Mouse (Mus musculus) MEL (cell line): ENCODE results near the gene Gna11. TPM values are rescaled to one million over a fixed set of nuclear protein-coding genes. Genes with fewer than 3 reads are reported as not detected.

Source experiments
- DNase-seq: peaks from one replicate; pipeline ENCODE4 v3.0.0; 2011; ENCODE audit warnings: low read depth, low spot score
- H3K27ac ChIP-seq: 2 replicates; pipeline ENCODE4 v1.5.1; 2012; ENCODE audit warnings: low read depth, mild to moderate bottlenecking, control low read depth, low read length, moderate library complexity; ENCODE audit not compliant: control insufficient read depth
- H3K27me3 ChIP-seq, 2 experiments: fragments of 150-350 bp in 1 of 2; sonication (generic) in 1 of 2; 2 replicates each; pipeline ENCODE4 v1.6.1; 2012; ENCODE audit warnings: low read length in 2 of 2, mild to moderate bottlenecking in 2 of 2, improper control_type of control experiment in 1 of 2, moderate library complexity in 1 of 2; ENCODE audit not compliant: insufficient read depth in 2 of 2, control insufficient read depth in 1 of 2
- H3K36me3 ChIP-seq, 2 experiments: 2 replicates each; pipeline ENCODE4 v1.6.1; 2012 to 2014; ENCODE audit warnings: low read length in 2 of 2, improper control_type of control experiment in 1 of 2, inconsistent platforms in 1 of 2, mild to moderate bottlenecking in 1 of 2; ENCODE audit not compliant: insufficient read depth in 2 of 2, control insufficient read depth in 1 of 2
- H3K4me1 ChIP-seq, 2 experiments: fragments of 150-350 bp in 1 of 2; sonication (generic) in 1 of 2; 2 replicates each; pipeline ENCODE4 v1.6.1; 2012; ENCODE audit warnings: low read length in 2 of 2, improper control_type of control experiment in 1 of 2, mild to moderate bottlenecking in 1 of 2; ENCODE audit not compliant: insufficient read depth in 2 of 2, control insufficient read depth in 1 of 2
- H3K4me3 ChIP-seq, 2 experiments: fragments of 150-350 bp in 1 of 2; sonication (generic) in 1 of 2; 2 replicates each; pipeline ENCODE4 v1.5.1; 2012; ENCODE audit warnings: low read depth in 2 of 2, low read length in 2 of 2, mild to moderate bottlenecking in 2 of 2, moderate library complexity in 2 of 2, control low read depth in 1 of 2, improper control_type of control experiment in 1 of 2; ENCODE audit not compliant: control insufficient read depth in 1 of 2, insufficient read depth in 1 of 2
- H3K79me2 ChIP-seq: 2 replicates; pipeline ENCODE4 v1.6.1; 2012; ENCODE audit warnings: mild to moderate bottlenecking, low read length, moderate library complexity; ENCODE audit not compliant: control insufficient read depth, poor library complexity, insufficient read depth
- H3K9ac ChIP-seq: 2 replicates; pipeline ENCODE4 v1.6.1; 2012; ENCODE audit warnings: low read depth, mild to moderate bottlenecking, control low read depth, low read length, moderate library complexity; ENCODE audit not compliant: control insufficient read depth, poor library complexity, severe bottlenecking
- H3K9me3 ChIP-seq: fragments of 150-350 bp; sonication (generic); replicated peaks from 2 replicates; pipeline ENCODE4 v1.6.1; 2012; ENCODE audit warnings: mild to moderate bottlenecking, low read length, improper control_type of control experiment, moderate library complexity; ENCODE audit not compliant: insufficient read depth
- CHD1 ChIP-seq: IDR thresholded peaks from 2 replicates; pipeline ENCODE4 v1.6.1; 2012; ENCODE audit warnings: low read depth, mild to moderate bottlenecking, inconsistent platforms, low read length, improper control_type of control experiment
- CTCF ChIP-seq, 3 experiments: IDR thresholded peaks in 2 of 3; conservative IDR thresholded peaks in 1 of 3; 2 replicates each; pipeline ENCODE4 v1.5.1; 2011 to 2012; ENCODE audit warnings: low read length in 3 of 3, low read depth in 2 of 3, mild to moderate bottlenecking in 2 of 3, improper control_type of control experiment in 1 of 3, inconsistent platforms in 1 of 3, mixed read lengths in 1 of 3, moderate library complexity in 1 of 3; ENCODE audit not compliant: control insufficient read depth in 1 of 3, insufficient read depth in 1 of 3, poor library complexity in 1 of 3, severe bottlenecking in 1 of 3
- E2F4 ChIP-seq: IDR thresholded peaks from 2 replicates; pipeline ENCODE4 v1.6.1; 2011; ENCODE audit warnings: low read depth, low read length, improper control_type of control experiment, borderline replicate concordance
- ELF1 ChIP-seq: IDR thresholded peaks from 2 replicates; pipeline ENCODE4 v1.6.1; 2014; ENCODE audit warnings: low read depth, mild to moderate bottlenecking, inconsistent platforms, low read length, improper control_type of control experiment, moderate library complexity
- GABPA ChIP-seq: IDR thresholded peaks from 2 replicates; pipeline ENCODE4 v1.6.1; 2012; ENCODE audit warnings: low read depth, mild to moderate bottlenecking, inconsistent platforms, low read length, improper control_type of control experiment, moderate library complexity
- GATA1 ChIP-seq: IDR thresholded peaks from 2 replicates; pipeline ENCODE4 v1.6.1; 2011; ENCODE audit warnings: low read depth, low read length, improper control_type of control experiment
- HCFC1 ChIP-seq: IDR thresholded peaks from 2 replicates; pipeline ENCODE4 v1.6.1; 2012; ENCODE audit warnings: low read depth, mild to moderate bottlenecking, inconsistent platforms, low read length, improper control_type of control experiment, moderate library complexity
- JUND ChIP-seq: IDR thresholded peaks from 2 replicates; pipeline ENCODE4 v1.6.1; 2011; ENCODE audit warnings: low read depth, mild to moderate bottlenecking, improper control_type of control experiment, low read length
- KAT2A ChIP-seq: conservative IDR thresholded peaks from 2 replicates; pipeline ENCODE4 v1.6.1; 2012; ENCODE audit warnings: low read depth, low read length, improper control_type of control experiment, inconsistent platforms
- MAZ ChIP-seq: IDR thresholded peaks from 2 replicates; pipeline ENCODE4 v1.6.1; 2012; ENCODE audit warnings: low read depth, mild to moderate bottlenecking, inconsistent platforms, low read length, improper control_type of control experiment
- MEF2A ChIP-seq: IDR thresholded peaks from 2 replicates; pipeline ENCODE4 v1.6.1; 2014; ENCODE audit warnings: low read depth, mild to moderate bottlenecking, inconsistent platforms, low read length, improper control_type of control experiment; ENCODE audit not compliant: poor library complexity, insufficient replicate concordance, severe bottlenecking; ENCODE audit errors: extremely low read depth
- MXI1 ChIP-seq: IDR thresholded peaks from 2 replicates; pipeline ENCODE4 v1.6.1; 2011; ENCODE audit warnings: mild to moderate bottlenecking, low read depth, low read length, improper control_type of control experiment
- MYC ChIP-seq: IDR thresholded peaks from 2 replicates; pipeline ENCODE4 v1.6.1; 2011; ENCODE audit warnings: low read depth, mild to moderate bottlenecking, low read length, improper control_type of control experiment, moderate library complexity
- POLR2A ChIP-seq, 2 experiments: IDR thresholded peaks; 2 replicates each; pipeline ENCODE4 v1.6.1; 2011 to 2012; ENCODE audit warnings: low read length in 2 of 2, mild to moderate bottlenecking in 2 of 2, control low read depth in 1 of 2, improper control_type of control experiment in 1 of 2, low read depth in 1 of 2, moderate library complexity in 1 of 2; ENCODE audit not compliant: control insufficient read depth in 1 of 2, insufficient read depth in 1 of 2, poor library complexity in 1 of 2
- POLR2AphosphoS2 ChIP-seq: IDR thresholded peaks from 2 replicates; pipeline ENCODE4 v1.6.1; 2011; ENCODE audit warnings: low read length, improper control_type of control experiment
- POLR2AphosphoS5 ChIP-seq: IDR thresholded peaks from 2 replicates; pipeline ENCODE4 v1.6.1; 2012; ENCODE audit warnings: low read depth, borderline replicate concordance, mild to moderate bottlenecking, inconsistent platforms, low read length, moderate library complexity, mixed read lengths
- RAD21 ChIP-seq: IDR thresholded peaks from 2 replicates; pipeline ENCODE4 v1.6.1; 2011; ENCODE audit warnings: mild to moderate bottlenecking, low read depth, low read length, improper control_type of control experiment
- RCOR1 ChIP-seq: IDR thresholded peaks from 2 replicates; pipeline ENCODE4 v1.6.1; 2012; ENCODE audit warnings: low read depth, mild to moderate bottlenecking, inconsistent platforms, low read length, improper control_type of control experiment
- SIN3A ChIP-seq: IDR thresholded peaks from 2 replicates; pipeline ENCODE4 v1.6.1; 2012; ENCODE audit warnings: low read length, improper control_type of control experiment, inconsistent platforms
- SMC3 ChIP-seq: IDR thresholded peaks from 2 replicates; pipeline ENCODE4 v1.6.1; 2011; ENCODE audit warnings: low read depth, low read length, improper control_type of control experiment
- TAL1 ChIP-seq: IDR thresholded peaks from 2 replicates; pipeline ENCODE4 v1.6.1; 2012; ENCODE audit warnings: mild to moderate bottlenecking, inconsistent platforms, low read length, moderate library complexity, mixed read lengths
- TBP ChIP-seq: IDR thresholded peaks from 2 replicates; pipeline ENCODE4 v1.8.0; 2011; ENCODE audit warnings: low read depth, low read length, improper control_type of control experiment
- TCF12 ChIP-seq: IDR thresholded peaks from 2 replicates; pipeline ENCODE4 v1.6.1; 2014; ENCODE audit warnings: low read depth, mild to moderate bottlenecking, inconsistent platforms, low read length, improper control_type of control experiment, moderate library complexity
- UBTF ChIP-seq: IDR thresholded peaks from 2 replicates; pipeline ENCODE4 v1.6.1; 2012; ENCODE audit warnings: low read depth, mild to moderate bottlenecking, inconsistent platforms, low read length, improper control_type of control experiment, moderate library complexity, borderline replicate concordance; ENCODE audit not compliant: insufficient read depth
- ZNF384 ChIP-seq: IDR thresholded peaks from 2 replicates; pipeline ENCODE4 v1.6.1; 2012; ENCODE audit warnings: low read depth, mild to moderate bottlenecking, inconsistent platforms, low read length, improper control_type of control experiment
- polyA plus RNA-seq, 2 experiments: library from polyadenylated mRNA; stranded (reverse) in 1 of 2; unstranded in 1 of 2; fragments of >175 nt in 1 of 2; fragments of >200 nt in 1 of 2; gene quantifications; 2 replicates each; pipeline versions ENCODE4 v1.2.1 to v1.2.4; 2012; ENCODE audit warnings: low replicate concordance in 2 of 2, low read depth in 1 of 2; ENCODE audit not compliant: insufficient read length in 2 of 2, insufficient read depth in 1 of 2, missing spikeins in 1 of 2
- total RNA-seq: library from RNA; depleted of rRNA; stranded (reverse); fragments of 300-350 nt; gene quantifications from 2 replicates; pipeline ENCODE4 v1.2.3, GENCODE M21; 2012

Gene Gna11
- total and polyA plus RNA-seq, 3 experiments: 14.1 to 18.4 TPM; not detected in 1

- Histone ChIP-seq H3K4me3 (peak overlapping the region; percentile 55 to 76), H3K9me3 (no peaks in the 10 kb centered on the region), H3K36me3 (peaks cover 0 to 13% of the 10 kb centered on the region in 2 experiments; a peak in 3 of 4 replicates), H3K27me3 (no peaks in the 10 kb centered on the region), H3K9ac (peak overlapping the region; percentile 96), H3K4me1 (peaks cover 0 to 25% of the 10 kb centered on the region in 2 experiments; a peak in 3 of 4 replicates), H3K27ac (no peak overlapping the region), H3K79me2 (peaks cover 29% of the 10 kb centered on the region)
- no peak for DNase-seq
- TF ChIP-seq MYC (no peak), UBTF (no peak), CTCF (IDR thresholded peaks at IDR 0.05 in 2 of 3, conservative IDR thresholded peaks at IDR 0.05 in 1 of 3; ENCODE audit: control insufficient read depth in 1 of 3, insufficient read depth in 1 of 3, low read depth in 2 of 3, low read length in 3 of 3, poor library complexity in 1 of 3, severe bottlenecking in 1 of 3) (no peak), E2F4 (no peak), RCOR1 (no peak), RAD21 (no peak), MEF2A (no peak), MXI1 (no peak), JUND (no peak), ZNF384 (no peak), SIN3A (no peak), SMC3 (no peak), TCF12 (no peak), POLR2AphosphoS5 (no peak), GABPA (no peak), POLR2A (IDR thresholded peaks at IDR 0.05; ENCODE audit: control insufficient read depth in 1 of 2, insufficient read depth in 1 of 2, low read depth in 1 of 2, low read length in 2 of 2, poor library complexity in 1 of 2) (no peak)
Measured at GRCm38 (mm10) chr10:81494260-81495041, 50.5 kb downstream of the Gna11 start.

GRCm38 (mm10) chr10:81493601-81494220 lies 51.3 kb downstream of the Gna11 start:
- H3K4me3 ChIP-seq: no peak overlapping the region
- H3K36me3 ChIP-seq: peaks cover 0 to 12% of the 10 kb centered on the region in 2 experiments; a peak in 3 of 4 replicates
- no peaks in the 10 kb centered on the region for H3K27me3 ChIP-seq
- peaks cover 0 to 17% of the 10 kb centered on the region in 2 experiments; a peak in 3 of 4 replicates for H3K4me1 ChIP-seq
- H3K9me3 ChIP-seq: no peaks in the 10 kb centered on the region
- H3K27ac ChIP-seq: no peak overlapping the region
- H3K9ac ChIP-seq: no peak overlapping the region
- peaks cover 29% of the 10 kb centered on the region for H3K79me2 ChIP-seq
- TF ChIP-seq UBTF: no peak
- TF ChIP-seq GATA1: no peak
- no peak for TF ChIP-seq ELF1
- TF ChIP-seq POLR2A (IDR thresholded peaks at IDR 0.05; ENCODE audit: control insufficient read depth in 1 of 2, insufficient read depth in 1 of 2, low read depth in 1 of 2, low read length in 2 of 2, poor library complexity in 1 of 2): no peak
- TF ChIP-seq E2F4: no peak
- TF ChIP-seq CHD1: no peak
- no peak for TF ChIP-seq POLR2AphosphoS2
- no peak for TF ChIP-seq HCFC1
- TF ChIP-seq SIN3A: no peak
- TF ChIP-seq RCOR1: no peak
- TF ChIP-seq RAD21: peak; percentile 29
- TF ChIP-seq KAT2A: no peak
- TF ChIP-seq SMC3: peak; percentile 31
- TF ChIP-seq MAZ: no peak
- no peak for TF ChIP-seq TBP
- no peak for TF ChIP-seq TAL1
- peak; percentile 33 to 44 (median 37) for TF ChIP-seq CTCF (IDR thresholded peaks at IDR 0.05 in 2 of 3, conservative IDR thresholded peaks at IDR 0.05 in 1 of 3; ENCODE audit: control insufficient read depth in 1 of 3, insufficient read depth in 1 of 3, low read depth in 2 of 3, low read length in 3 of 3, poor library complexity in 1 of 3, severe bottlenecking in 1 of 3)
- peak; percentile 49 for DNase-seq
